Mouse (Mus musculus): ENCODE results near the gene Bnc2. TPM values are rescaled to one million over a fixed set of nuclear protein-coding genes. Genes with fewer than 3 reads are reported as not detected.

Bnc2 gene
- total RNA-seq, 2 experiments from 2014 or later, result 3.4 to 5.3 TPM

DNA sequence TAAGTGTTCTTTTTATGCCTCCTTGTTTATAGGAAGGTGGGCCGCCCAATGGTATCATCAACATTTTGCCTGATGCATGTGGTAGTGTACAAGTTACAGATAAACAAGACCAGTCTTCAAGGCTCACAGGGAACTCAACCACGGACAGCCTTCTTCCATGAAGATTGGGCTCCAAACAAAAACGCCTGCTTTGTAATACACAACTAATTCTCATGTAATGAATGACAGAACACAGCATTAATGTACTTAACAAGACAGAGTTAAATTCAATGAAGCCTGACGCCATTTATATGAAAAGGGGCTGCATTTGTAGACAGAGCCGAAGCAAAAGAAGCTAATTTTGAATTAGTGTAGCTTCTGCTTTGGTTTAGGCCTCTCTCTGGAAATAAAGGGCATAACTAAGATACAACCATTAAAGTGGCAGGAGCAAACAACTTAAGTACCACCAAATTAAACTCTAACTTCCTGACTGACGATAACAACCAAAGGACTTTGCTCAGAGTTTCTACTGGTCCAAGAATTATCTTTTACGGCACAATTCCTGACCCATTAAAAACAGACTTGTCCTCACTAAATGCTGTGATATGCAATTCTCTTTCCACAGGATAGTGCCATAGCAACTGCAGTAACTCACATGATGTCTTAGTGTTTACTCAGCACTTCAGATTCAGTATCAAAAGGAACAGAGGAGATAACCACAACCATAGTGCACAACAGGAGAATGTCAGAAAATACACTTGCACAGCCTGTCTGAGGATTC, 225.6 kb downstream of the Bnc2 start:
- DNase-seq, result no peak
- intact Hi-C loops (cut with DNase I), result no loop called here

DNA sequence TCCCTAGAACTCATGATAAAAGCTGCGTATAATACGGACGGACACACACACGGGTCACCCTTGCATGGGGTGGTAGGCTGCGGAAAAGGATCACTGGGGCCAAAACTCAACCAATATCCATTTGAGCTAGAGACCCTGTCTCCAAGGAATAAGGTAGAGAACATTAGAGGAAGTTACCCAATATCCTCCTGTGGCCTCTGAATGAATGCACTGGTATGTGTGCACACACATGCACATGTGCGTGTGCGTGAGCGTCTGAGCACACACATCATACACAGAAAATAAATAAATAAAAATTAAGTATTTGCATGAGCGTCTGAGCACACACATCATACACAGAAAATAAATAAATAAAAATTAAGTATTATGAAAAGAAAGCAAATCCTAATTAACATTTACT, 241.8 kb downstream of the Bnc2 start:
- no peak for DNase-seq
- intact Hi-C loops (cut with DNase I), result no loop called here

DNA sequence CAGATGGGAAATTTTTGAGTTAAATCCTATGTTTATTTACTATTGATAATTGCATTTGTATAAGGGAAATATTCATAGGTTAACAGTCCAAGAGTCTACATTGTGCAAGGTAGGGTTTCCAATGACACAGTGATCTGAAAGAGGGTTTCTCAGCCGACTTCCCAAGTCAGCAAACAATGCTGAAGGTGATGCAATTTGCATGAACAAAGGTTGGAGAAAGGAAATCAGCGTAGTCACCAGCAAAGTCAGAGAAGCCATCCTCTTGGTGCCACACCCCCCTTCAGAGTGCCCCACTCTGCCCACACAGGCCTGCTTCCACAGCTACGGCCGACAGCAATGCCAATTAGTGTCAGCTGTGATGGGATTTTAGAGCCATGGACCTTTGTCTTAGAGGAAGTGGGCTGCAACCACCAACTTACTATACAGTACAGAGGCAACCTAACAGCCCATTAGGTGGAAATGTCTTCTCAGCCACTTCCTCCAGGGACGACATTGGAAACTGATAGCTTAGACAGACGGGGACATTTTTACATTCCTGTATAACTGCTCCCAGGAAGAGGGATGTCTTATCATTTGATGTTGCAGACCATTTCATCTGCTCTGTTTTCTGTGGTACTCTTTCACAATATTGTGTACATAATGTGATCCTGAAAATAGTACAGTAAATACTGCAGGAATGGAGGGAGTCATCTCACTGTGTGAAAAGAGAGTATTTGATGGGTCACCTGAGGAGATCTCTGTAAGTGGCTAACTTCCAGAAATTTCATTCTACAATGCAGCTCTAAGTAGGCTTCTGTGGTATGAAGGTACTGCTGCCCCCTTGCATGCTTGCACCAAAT, 243.2 kb downstream of the Bnc2 start:
- intact Hi-C loops (cut with DNase I), result no loop called here

DNA sequence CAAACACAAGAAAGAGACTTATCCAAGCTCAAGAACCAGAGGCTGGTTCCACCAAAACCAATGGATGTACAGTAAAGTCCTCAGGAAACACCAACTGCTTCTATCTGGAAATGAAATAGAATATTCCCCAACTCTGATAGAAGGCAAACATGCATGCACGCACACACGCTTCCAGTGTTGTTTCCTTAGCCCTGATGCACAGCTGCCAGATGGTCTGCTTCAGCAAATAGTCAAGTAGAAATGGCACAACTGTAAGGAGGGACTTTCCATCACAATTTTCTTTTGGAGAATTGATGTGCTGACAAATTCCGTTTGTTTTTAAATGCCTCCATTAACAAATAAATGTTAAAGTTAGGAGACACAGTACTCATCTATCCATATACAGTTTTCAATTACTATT, 247.1 kb downstream of the Bnc2 start:
- no peak for DNase-seq
- intact Hi-C loops (cut with DNase I), result no loop called here

More for the DNA sequence above, 243.2 kb downstream of the Bnc2 start:
- no peak for DNase-seq

DNA sequence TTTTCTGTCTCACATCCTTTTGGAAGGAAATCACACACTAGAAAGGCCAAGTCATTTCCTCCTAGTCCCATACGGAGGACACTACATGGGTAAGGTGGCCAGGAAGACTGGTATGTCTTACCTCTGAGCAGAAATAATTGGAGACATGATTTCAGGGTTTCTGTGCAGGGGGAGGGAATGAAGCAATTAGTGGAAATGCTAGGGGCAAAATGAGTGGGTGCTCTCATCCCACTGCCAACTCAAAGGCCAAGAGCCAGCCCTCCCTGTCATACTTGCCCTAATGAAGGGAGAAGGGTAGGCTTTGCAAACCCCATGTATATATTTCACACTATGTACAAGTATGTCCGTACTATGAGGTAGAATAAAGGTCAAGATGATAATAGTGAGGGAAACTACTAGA, 263.6 kb downstream of the Bnc2 start:
- intact Hi-C loops (cut with DNase I), result no loop called here
- no peak for DNase-seq

DNA sequence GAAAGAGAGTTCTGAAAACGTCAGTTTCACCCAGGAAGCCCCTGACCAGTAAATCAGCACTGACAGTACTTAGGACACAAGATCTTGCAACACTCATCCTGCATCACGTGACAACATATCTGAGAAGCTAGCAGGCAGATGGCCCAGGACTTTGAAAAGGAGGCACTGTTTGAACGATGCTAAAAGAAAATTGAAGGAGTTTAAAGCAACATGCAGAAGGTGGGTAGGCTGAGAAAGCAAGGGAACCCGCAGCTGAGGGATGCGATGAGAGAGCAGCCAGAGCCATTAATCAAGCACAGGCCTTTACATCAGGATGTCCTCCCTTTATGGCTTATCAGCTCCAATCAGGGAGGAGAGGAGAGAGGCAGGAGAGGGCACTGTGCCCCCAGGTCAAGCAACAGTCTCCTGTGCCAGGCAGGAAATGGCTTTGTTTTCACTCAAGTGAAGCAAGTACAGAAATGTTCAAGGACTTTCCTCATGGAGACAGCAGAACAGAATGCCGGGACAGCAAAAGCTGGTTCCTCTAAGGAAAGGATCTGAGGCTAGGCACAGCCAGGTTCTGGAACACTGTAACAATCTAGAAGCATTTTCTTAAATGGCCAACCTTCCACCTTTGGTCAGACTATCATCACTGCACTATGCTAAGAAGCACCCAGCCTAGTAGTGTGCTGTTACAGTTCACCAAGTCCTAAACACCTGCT, 267.6 kb downstream of the Bnc2 start:
- intact Hi-C loops (cut with DNase I), result no loop called here

DNA sequence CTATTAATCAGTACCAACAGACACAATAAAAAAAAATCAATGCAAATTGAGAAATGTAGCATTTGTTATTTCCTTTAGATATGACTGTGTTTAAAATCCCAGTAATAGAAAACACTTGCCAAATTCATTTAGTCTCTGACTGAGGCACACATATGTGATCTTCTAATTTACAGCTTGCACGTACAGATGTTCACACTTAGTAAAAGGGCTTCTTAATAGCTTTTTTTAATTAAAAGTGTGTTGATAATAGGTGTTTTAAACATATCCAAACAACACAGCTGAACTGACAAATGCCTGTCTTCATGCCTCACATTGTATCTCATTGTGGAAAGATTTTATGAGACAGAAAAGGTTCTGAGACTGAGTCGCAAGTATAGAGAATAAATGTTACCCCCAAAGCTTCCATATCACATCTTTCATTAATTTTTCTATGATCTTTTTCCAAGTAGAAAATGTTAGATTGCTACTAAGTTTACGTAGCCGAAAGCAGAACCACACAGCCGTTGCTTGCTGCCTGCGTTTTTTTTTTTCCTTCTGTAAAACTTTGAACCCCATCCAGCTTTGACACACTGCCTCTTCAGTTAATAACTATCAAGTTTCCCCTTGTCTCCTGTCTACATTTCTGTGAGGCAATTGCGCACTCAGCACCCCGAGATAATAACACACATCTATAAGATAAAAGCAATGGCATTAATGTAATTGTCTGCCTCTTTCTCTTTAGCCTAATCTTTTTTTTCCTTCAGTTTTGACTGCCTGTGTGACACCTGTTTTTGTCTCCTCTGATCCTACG, 271.5 kb downstream of the Bnc2 start:
- no peak for DNase-seq
- intact Hi-C loops (cut with DNase I), result no loop called here

More for the DNA sequence above, 267.6 kb downstream of the Bnc2 start:
- no peak for DNase-seq

DNA sequence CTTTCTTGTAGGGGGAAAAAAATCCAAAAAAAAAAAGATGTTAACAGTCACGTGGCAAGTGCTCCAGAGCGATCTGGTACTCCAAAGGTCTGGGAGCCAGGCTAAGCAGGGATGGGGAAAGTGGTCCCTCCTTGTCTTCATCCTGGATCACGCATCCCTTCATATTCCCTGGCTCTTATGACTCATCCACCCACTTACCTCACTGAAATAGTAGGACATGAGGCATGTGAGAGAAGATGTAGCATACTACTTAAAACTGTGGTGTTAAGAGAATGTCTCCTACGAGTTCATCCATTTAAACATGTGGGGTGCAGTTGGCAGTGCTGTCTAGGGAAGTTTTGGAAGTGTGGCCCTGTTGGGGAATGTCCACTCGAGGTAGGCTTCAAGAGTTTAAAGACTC, 286.1 kb downstream of the Bnc2 start:
- intact Hi-C loops (cut with DNase I), result no loop called here
- no peak for DNase-seq

DNA sequence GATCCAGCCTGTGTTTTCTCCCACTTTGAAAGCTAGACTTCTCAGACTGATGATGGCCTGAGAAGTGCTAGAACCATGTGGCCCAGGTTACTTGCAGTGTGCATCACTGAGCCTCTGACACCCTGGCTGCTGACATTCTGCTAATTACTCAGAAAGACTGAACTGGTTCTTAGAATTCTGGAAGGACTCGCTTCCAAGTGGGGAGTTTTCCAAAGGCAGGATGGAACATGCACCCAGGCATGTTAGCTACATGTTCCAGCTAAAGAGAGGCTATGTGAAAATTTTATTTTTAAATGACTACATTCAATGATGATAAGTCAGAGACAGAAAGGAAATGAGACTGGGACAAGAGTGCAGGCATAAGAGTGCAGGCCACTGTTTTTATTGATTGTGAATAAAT, 289.9 kb downstream of the Bnc2 start:
- intact Hi-C loops (cut with DNase I), result no loop called here
- DNase-seq, result no peak

DNA sequence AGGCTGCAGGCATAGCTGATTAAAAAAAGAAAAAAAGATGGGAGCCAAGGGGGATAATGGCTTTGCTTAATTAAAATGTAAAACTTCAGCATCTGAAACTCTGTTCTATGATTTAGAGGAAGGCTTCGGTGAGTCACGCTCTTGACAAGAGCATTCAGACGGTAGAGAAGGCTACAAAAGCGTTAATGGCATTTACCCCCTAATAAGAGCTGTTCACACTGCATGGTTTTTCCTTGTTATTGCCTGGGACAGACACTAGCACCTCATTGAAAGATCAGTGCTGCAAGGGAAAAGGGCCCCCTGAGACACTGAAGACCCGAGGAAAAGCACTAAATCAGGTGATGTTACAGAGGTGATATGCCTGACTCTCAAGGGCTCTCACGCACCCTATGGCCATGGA, 295.8 kb downstream of the Bnc2 start:
- intact Hi-C loops (cut with DNase I), result no loop called here
- no peak for DNase-seq

DNA sequence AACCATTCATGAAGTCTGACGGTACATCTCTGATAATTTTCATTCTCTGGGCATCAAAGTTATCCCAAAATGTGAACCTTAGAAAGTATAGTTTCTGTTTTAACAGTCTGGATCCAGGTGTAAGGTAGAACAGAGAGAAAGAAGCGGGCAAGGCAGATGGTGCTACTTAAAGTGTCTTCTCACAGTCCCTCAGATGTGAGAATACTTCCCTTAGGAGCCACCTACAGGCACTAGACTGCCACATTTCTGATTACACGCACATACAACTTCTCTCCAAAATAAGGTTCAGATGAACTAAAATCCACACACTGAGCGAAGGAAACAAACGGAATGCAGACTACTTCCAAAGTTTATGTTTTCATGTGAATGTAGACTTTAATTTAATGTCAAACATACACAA, 297.6 kb downstream of the Bnc2 start:
- intact Hi-C loops (cut with DNase I), result no loop called here

DNA sequence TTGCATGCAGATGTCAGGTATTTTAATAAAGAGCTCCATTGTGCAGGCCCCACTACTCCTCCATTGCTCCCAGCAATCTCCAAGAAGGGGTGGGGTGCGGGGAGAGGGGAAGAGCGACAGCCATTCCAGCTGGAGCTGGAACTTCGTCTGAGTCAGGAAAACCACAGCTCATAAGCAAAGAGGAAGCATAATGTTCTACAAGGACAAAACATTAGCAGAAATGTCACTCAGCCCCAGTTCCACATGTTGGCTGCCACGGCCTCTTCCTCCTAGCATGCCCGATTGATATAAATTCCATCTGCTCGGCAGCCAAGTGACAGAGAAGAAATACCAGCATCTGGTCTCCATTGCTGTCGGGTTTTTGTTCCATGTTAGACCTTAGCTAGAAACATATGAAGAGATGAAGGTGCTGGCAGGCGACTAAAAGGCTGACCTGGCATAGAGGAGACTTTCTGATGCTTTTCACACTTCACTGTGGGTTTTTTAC, 312.7 kb downstream of the Bnc2 start:
- no peak for DNase-seq
- intact Hi-C loops (cut with DNase I), result no loop called here

More for the DNA sequence above, 297.6 kb downstream of the Bnc2 start:
- DNase-seq, result no peak

DNA sequence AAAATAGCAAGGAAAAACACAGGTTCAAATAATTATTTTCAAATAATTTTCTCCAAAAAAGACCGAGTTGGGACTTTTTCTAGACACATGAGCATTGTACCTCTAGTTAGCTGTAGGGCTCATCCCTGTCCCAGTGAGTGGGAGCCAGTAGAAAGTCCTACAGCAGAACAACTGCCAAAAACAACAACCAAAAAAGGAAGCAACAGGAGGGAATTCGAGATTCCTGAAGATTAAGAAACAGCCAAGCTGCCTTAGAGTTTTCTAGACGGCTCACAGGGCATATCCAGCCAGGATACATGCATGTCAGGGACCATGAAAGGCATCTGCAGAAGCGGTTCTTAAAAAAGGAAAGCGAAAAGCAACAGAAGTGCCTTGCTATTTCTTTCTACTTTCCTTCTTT, 313.9 kb downstream of the Bnc2 start:
- intact Hi-C loops (cut with DNase I), result no loop called here
- DNase-seq, result no peak

DNA sequence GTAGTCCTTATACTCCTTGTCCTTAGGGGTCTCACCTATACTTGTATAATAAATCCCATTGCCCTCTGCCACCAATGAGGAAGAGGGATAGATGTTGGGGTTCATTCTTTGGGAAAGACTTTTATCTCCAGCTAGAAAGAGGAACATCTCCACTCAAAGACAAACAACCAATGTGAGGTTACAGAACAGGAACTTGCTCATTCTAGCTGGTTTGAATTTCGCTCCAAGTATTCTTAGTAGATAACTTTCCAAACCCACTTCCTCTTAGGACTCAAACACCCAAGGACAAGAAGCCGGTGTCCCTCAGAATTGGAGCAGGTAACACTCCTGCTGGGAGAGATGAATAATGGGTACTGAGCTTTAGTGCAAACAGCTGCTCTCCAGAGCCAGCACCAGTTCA, 315.1 kb downstream of the Bnc2 start:
- no peak for DNase-seq
- intact Hi-C loops (cut with DNase I), result no loop called here

DNA sequence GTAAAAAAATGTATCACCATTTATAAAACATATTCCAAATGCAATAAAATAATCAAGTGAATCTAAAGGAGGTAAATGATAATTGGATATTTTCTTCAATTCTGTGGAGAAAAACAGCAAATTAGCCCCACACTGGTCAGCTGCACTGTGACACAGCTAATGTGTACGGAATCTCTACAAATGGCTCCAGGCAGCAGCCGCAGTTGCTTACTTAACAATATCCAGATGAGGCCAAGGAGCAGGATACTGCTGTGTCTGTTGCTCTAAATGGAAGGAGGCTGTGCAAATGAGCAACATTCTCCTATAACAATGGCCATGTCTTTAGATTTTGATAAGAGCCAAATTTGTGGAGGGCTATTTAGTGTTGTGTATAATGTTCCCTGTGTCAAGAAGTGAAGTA, 316.9 kb downstream of the Bnc2 start:
- DNase-seq, result no peak
- intact Hi-C loops (cut with DNase I), result no loop called here

DNA sequence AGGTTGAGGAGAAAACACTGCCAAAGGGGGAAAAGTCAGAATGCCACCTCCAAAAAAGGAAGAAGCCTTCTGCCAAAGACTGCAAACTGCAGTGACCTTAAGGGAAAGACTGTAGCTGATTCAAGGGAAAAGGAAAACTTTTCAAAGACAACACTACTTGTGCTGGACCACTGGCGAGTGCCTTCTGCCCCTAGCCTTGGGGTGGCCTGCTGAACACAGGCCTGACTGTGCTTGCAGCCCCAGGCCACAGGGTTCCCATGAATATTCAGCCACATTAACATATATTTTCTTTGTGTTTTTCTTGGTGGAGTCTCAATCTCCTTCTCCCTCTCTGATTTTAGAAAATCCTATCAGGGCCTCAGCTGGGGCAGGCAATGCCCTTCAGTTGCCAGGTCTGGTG, 317.7 kb downstream of the Bnc2 start:
- intact Hi-C loops (cut with DNase I), result no loop called here

DNA sequence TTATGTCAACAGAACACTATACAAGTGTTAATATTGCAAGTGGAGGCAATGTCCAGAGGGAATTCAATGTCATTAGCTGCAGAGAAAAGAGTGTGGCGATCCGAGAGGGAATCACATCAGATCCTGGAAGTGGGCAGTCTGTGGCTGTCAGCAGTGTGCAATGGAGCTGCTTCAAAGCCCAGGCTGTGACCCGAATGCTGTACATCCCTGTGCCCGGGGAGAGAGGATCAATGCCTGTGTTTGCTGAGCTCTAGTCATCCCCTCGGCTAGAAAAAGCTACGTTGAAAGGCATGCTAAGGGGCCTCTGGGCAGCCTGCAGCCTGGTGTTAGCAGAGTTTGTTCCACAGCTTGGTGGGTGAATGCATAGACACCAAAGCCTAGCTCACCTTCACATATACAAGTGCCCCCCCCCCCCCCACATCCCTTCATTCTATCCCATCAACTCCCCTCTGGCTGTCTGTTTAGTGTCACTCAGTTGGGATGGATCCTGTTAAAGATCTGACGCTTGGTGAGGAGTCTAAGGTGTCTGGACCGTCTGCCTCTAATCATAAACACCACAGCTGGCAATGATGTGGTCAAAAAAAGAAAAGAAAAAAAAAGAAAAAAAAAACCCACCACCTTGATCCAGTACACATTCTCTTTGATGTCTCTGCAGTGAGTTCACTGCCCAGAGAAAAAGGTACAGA, 318.5 kb downstream of the Bnc2 start:
- DNase-seq, result no peak
- intact Hi-C loops (cut with DNase I), result no loop called here

More for the DNA sequence above, 317.7 kb downstream of the Bnc2 start:
- DNase-seq, result no peak

DNA sequence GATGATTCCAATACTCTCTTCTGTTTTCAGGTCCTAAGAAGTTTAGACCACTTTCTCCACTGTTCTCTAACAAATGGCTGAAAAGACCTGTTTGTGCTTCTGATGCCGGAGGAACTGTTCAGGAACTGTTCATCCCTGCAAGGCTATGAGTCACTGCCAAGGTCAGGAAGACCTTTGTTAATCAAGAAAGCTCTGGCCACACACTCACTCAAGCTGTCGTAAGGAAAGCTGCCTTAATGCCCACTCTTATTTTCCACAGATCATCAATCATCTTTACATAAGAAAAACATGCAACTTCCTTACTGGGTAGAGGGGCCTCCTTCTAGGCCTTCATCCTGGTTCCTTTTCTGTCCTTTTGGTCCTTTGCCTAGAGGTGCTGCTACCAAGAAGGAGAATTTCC, 322.4 kb downstream of the Bnc2 start:
- DNase-seq, result no peak
- intact Hi-C loops (cut with DNase I), result no loop called here

DNA sequence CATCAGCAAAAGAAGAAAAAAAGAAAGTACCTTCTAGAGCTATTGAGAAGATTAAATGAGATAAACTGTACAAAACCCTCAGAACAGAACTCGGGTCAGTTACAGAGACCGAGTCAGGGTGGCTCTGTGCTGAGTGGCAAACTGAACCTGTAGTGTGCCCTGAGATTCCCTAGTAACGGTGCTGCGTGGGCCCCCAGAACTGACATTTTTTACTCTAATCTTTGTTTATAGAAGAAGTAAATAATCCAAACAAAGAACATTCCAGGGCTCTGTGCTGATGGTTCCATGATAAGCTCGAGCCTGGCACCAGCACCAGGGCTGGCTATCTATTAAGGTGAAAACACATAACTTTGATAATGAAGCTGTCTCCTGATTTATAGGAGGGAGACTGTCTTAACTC, 325.5 kb downstream of the Bnc2 start:
- intact Hi-C loops (cut with DNase I), result no loop called here
- no peak for DNase-seq

DNA sequence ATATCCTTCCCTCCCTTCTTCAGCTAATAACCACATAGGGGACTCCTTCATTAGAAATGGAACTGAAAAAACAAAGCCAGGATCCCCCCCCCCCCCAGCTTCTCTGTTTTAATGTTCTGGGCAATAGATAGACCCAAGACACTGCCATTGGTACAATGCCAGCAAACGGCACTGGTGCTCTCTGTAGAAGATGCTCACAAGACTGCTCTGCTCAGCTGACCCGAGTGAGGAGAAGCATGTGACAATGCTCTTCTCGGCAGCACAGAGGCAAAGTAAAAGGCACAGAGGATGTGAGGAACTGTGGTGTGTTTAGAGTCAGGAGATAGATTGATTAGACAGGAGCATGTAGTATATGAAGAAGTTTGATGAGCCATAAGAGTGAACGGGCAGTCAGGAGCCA, 335.9 kb downstream of the Bnc2 start:
- intact Hi-C loops (cut with DNase I), result no loop called here
- peak; percentile 54 for DNase-seq
